Mouse (Mus musculus) adrenal gland, postnatal 25 days (tissue): ENCODE data around the gene Rps27. TPM values are rescaled to one million over a fixed set of nuclear protein-coding genes. Genes with fewer than 3 reads are reported as not detected.
"Not testable (repeated sequence)": the region's sequence is repeated elsewhere in the genome, so short reads cannot be mapped to it uniquely, and the experiment has no call there.

Source experiments
- DNase-seq: peaks from one replicate; pipeline ENCODE4 v3.0.0; 2021; ENCODE audit warnings: mixed read lengths
- long read RNA-seq: library from polyadenylated mRNA; stranded (forward); transcript quantifications from one replicate; pipeline ENCODE4 v2.0.0, GENCODE M21; 2021
- total RNA-seq: library from RNA; stranded (reverse); gene quantifications from 2 replicates; pipeline ENCODE4 v1.2.3, GENCODE M21; 2021

Rps27 gene
- 1,629 and 1,829 TPM in 2 replicates for total RNA-seq
- long read RNA-seq, transcript Rps27-201 (4 exons, 345 nt) = major isoform, 136 of 141 reads
- long read RNA-seq, partial matches to known transcripts = 0 of 141 reads
- long read RNA-seq, other reads (novel, unspliced or antisense) = 2 of 141 reads

GRCm38 (mm10) chr3:90213377-90213866, at the start of gene Rps27, which contains the start of gene Rab13:
Gene Rps27, minus strand, starts transcription at chr3:90213651.
Gene Rab13, plus strand, starts transcription at chr3:90213695.
- DNase-seq = peak; percentile 77

DNA sequence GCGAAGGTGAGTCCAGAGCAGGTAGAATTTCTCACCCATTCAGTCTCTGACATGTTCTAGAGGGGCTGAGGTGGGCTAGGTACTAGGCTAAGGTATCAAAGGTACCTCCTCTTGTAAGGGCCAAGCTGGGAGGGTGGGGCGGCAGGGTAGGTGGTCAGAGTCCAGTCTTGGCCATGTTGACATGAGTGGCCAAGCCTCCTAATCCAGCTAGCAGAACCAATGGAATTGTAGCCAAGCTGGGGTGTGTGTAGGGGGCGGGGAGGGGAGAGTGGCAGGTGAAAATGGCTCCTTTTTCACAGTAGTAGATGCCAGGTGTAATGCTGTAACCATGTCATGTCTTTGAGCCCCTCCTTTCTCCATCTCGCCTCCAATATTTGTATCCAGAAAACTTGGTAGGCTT, 45.1 kb upstream of the Rps27 start:
- no peak for DNase-seq

- peak; percentile 68 for DNase-seq
Measured at GRCm38 (mm10) chr3:90256731-90257530, 43.5 kb upstream of the Rps27 start.

- no peak for DNase-seq
Measured at GRCm38 (mm10) chr3:90255784-90256353, 42.4 kb upstream of the Rps27 start.

- no peak for DNase-seq
Measured at GRCm38 (mm10) chr3:90255194-90255565, 41.7 kb upstream of the Rps27 start.

GRCm38 (mm10) chr3:90254419-90255193, 41.2 kb upstream of the Rps27 start:
- peak; percentile 64 for DNase-seq

- DNase-seq = peak; percentile 91
Measured at GRCm38 (mm10) chr3:90253653-90254418, 40.4 kb upstream of the Rps27 start, which contains the start of gene Crtc2. Gene Crtc2, plus strand, starts transcription at chr3:90254163.

GRCm38 (mm10) chr3:90253174-90253573, 39.7 kb upstream of the Rps27 start:
- DNase-seq = not testable (repeated sequence)

DNA sequence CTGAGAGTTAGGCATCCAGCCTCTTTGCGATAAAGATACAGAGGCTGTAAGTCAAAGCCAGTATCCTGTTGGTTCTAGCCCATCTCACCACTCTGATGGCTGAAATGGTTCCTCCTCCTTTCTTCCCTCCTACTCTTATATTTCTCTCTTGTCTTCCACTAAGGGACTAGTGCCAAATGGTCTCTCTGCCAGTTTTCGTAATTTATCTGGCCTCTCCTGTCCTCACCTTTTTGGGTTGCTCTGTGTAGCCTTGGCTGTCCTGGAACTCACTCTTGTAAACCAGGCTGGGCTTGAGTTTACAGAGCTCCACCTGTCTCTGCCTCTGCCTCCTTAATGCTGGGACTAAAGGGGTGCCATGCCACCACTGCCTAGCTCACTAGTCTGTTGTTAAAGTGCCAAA, 39.2 kb upstream of the Rps27 start:
- DNase-seq = not testable (repeated sequence)

DNA sequence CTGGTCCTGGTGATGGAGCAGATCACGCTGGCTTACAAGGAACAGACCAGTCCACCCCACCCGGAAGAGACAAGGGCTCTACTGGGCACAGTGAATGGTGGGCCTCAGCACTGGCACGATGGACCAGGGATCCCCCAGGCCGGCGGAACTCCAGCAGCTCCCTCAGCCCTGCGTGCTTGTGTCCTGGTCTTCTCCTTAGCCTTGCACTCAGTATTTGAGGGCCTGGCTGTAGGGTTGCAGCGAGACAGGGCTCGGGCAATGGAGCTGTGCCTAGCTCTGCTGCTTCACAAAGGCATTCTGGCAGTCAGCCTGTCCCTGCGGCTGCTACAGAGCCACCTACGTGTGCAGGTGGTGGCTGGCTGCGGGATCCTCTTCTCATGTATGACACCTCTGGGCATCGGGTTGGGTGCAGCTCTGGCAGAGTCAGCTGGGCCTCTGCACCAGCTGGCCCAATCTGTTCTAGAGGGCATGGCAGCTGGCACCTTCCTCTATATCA, 38.3 kb upstream of the Rps27 start:
- DNase-seq = not testable (repeated sequence)

GRCm38 (mm10) chr3:90250791-90251190, 37.3 kb upstream of the Rps27 start:
- DNase-seq = no peak

DNA sequence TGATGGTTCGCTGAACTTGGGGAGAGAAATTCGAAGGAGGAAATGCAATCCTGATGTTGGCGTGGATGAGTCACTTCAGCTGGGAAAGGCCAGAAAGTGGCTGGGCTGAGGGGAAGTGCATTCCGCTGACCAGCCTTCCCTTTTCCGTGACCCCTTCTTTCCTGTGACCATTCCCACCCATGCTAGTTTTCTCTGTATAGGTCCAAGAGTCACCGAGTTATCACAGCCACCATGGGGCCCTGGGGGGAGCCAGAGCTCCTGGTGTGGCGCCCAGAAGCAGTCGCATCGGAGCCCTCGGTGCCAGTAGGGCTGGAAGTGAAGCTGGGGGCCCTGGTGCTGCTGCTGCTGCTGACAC, 35.3 kb upstream of the Rps27 start:
- peak; percentile 30 for DNase-seq

GRCm38 (mm10) chr3:90247960-90248745, 34.7 kb upstream of the Rps27 start, which contains the start of gene Slc39a1:
Gene Slc39a1, plus strand, starts transcription at chr3:90248172.
- DNase-seq = peak; percentile 90

DNA sequence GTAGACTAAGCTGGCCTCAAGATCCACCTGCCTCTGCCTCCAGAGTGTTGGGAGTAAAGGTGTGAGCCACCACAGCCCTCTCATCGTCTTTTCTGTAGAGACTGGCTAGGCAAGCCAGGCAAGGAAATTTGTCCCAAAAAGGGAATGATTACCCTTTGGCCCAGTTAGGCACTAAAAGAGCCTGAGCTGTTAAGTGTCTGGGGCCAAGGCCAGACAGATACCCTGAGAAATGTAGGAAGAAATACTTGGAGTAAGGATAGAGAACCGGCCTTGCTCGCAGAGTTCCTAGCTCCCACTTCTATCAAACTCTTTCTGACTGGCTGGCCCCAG, 34.1 kb upstream of the Rps27 start:
- DNase-seq = no peak

DNA sequence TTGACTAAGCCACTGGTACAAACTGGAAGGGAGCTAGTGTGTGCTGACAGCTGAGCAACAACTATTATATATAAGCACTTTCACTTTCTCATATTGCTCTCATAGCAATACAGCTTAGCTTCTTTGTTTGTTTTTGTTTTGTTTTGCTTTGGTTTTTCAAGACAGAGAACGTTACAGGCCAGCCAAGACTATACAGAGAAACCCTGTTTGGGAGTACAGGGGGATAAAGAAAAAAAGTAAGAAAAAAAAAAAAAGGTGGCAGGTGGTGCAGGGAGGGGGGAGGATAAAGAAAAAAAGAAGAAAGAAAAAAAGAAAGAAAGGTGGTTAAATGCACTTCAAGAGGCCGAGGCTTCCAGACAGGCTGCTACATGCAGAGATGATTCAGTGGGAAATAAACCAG, 32.0 kb upstream of the Rps27 start:
- DNase-seq = no peak

GRCm38 (mm10) chr3:90242984-90243775, 29.7 kb upstream of the Rps27 start, which contains the start of gene Creb3l4:
Gene Creb3l4, minus strand, starts transcription at chr3:90243512.
- DNase-seq = peak; percentile 44

- no peak for DNase-seq
Measured at GRCm38 (mm10) chr3:90241669-90242358, 28.4 kb upstream of the Rps27 start.

- DNase-seq = no peak
Measured at GRCm38 (mm10) chr3:90241251-90241650, 27.8 kb upstream of the Rps27 start.
